In the genomic region with DNA sequence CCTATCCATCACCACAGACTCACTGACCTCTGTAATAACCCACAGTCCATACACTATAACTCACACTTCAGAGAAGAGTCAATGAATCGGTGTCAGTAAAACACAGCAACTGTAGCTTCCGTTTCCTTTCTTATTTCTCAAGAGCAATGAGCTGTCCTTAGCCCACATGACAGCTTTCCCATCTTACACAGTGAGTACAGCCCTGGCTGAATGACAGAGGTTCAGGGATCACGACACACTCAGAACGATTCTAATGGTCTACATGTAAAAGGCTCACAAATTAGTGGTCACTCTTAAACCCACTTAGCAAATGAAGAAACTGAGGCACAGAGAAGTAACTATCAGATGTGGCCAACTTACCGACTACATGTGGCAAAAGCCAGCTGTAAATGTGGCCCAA, we compare ENCODE assay signal across 22 mouse cellular contexts. TPM values are rescaled to one million over a fixed set of nuclear protein-coding genes. Genes with fewer than 3 reads are reported as not detected.
DNase-seq lines count a peak whose midpoint lies in the region; ATAC-seq and TF ChIP-seq lines count a peak whose summit lies in the region.
"Had no signal": no experiment of that assay in that cellular context is flagged by ENCODE, and none has a peak within 500 bp of the region (broad histone marks: within the 10 kb centered on the region; RNA-seq: fewer than 3 reads in every experiment).

No protein-coding gene starts in this region.

- no peak for TF ChIP-seq CTCF in lung, postnatal 0 days (IDR thresholded peaks at IDR 0.05)

- no peak overlapping the region for H3K4me3 ChIP-seq in forebrain, embryonic 13.5 days
- H3K4me3 ChIP-seq in forebrain, embryonic 16.5 days (replicated peaks; ENCODE audit: low read length): no peak overlapping the region
- H3K4me3 ChIP-seq in lung, postnatal 0 days (ENCODE audit: low read depth, low read length): no peak overlapping the region

- H3K4me2 ChIP-seq in forebrain, embryonic 13.5 days: no peak overlapping the region
- no peak overlapping the region for H3K4me2 ChIP-seq in forebrain, embryonic 16.5 days (ENCODE audit: low read length)
- no peak overlapping the region for H3K4me2 ChIP-seq in lung, postnatal 0 days (replicated peaks; ENCODE audit: low read depth, low read length)

- peaks cover 98% of the 10 kb centered on the region for H3K36me3 ChIP-seq in forebrain, embryonic 13.5 days (ENCODE audit: poor library complexity, severe bottlenecking)
- peaks cover 48% of the 10 kb centered on the region for H3K36me3 ChIP-seq in forebrain, embryonic 16.5 days (ENCODE audit: control insufficient read depth, insufficient read depth)
- H3K36me3 ChIP-seq in lung, postnatal 0 days (ENCODE audit: insufficient read depth, low read length): peaks cover 45% of the 10 kb centered on the region

- peak; percentile 28 for DNase-seq in lung, postnatal 0 days (ENCODE audit: low spot score)
- DNase-seq in lung, postnatal 36 days: no peak
- peak; percentile 18 for DNase-seq in 416B (ENCODE audit: low read depth)
- no peak for DNase-seq in left cerebral cortex, adult 18-20 months (ENCODE audit: low spot score in 2 of 2)
- DNase-seq: adrenal gland, adult 2 months; adrenal gland, adult 8-10 months; adrenal gland, postnatal 10 days; adrenal gland, postnatal 14 days; adrenal gland, postnatal 25 days; adrenal gland, postnatal 36 days; B cell, adult 2 months; cerebellum, adult 11 months; cerebellum, adult 11-12 months; cerebellum, adult 18-20 months; cerebellum, adult 2 months had no signal

- H3K9ac ChIP-seq in forebrain, embryonic 13.5 days: 0 out of 2 replicates have a peak overlapping the region, but pooled peaks have one; percentile 14
- no peak overlapping the region for H3K9ac ChIP-seq in forebrain, embryonic 16.5 days (replicated peaks; ENCODE audit: low read depth, low read length)
- no peak overlapping the region for H3K9ac ChIP-seq in lung, postnatal 0 days (replicated peaks; ENCODE audit: low read depth)

- no peaks in the 10 kb centered on the region for H3K27me3 ChIP-seq in forebrain, embryonic 13.5 days
- H3K27me3 ChIP-seq in forebrain, embryonic 16.5 days (replicated peaks; ENCODE audit: control insufficient read depth, insufficient read depth, low read length): no peaks in the 10 kb centered on the region
- no peaks in the 10 kb centered on the region for H3K27me3 ChIP-seq in lung, postnatal 0 days (replicated peaks; ENCODE audit: insufficient read depth, low read length)
- H3K27me3 ChIP-seq: CH12.LX, Patski had no signal

- H3K4me1 ChIP-seq in forebrain, embryonic 13.5 days: no peaks in the 10 kb centered on the region
- no peaks in the 10 kb centered on the region for H3K4me1 ChIP-seq in forebrain, embryonic 16.5 days (replicated peaks; ENCODE audit: control insufficient read depth, insufficient read depth, low read length)
- H3K4me1 ChIP-seq in lung, postnatal 0 days (ENCODE audit: insufficient read depth, low read depth, low read length): no peaks in the 10 kb centered on the region

- no peak overlapping the region for H3K27ac ChIP-seq in forebrain, embryonic 13.5 days
- no peak overlapping the region for H3K27ac ChIP-seq in forebrain, embryonic 16.5 days (ENCODE audit: low read length)
- H3K27ac ChIP-seq in lung, postnatal 0 days (ENCODE audit: low read length): no peak overlapping the region

- 96% methylated on average over 5 of the region's 5 CpGs for WGBS in forebrain, embryonic 13.5 days
- WGBS in forebrain, embryonic 16.5 days: 93% methylated on average over 5 of the region's 5 CpGs
- WGBS in lung, postnatal 0 days: 81% methylated on average over 5 of the region's 5 CpGs

- H3K9me3 ChIP-seq in forebrain, embryonic 13.5 days (replicated peaks): no peaks in the 10 kb centered on the region
- no peaks in the 10 kb centered on the region for H3K9me3 ChIP-seq in forebrain, embryonic 16.5 days (ENCODE audit: control insufficient read depth, low read length)
- H3K9me3 ChIP-seq in lung, postnatal 0 days (ENCODE audit: low read length): no peaks in the 10 kb centered on the region
- H3K9me3 ChIP-seq: G1E had no signal

- ATAC-seq in forebrain, embryonic 13.5 days: no peak
- no peak for ATAC-seq in forebrain, embryonic 16.5 days
- ATAC-seq in lung, postnatal 0 days: peak; percentile 52
- ATAC-seq: activated CD4-positive, CD25-positive, alpha-beta regulatory T cell, adult 4 months; CD4-positive, CD25-positive, alpha-beta regulatory T cell, adult 4 months; Patski had no signal

- no peak for TF ChIP-seq EP300 in lung, postnatal 0 days (IDR thresholded peaks at IDR 0.05)

RNA-seq across cellular contexts. Expression of a gene that starts 50.5 kb away (rescaled TPM):
- 136 TPM in 2 replicates for polyA plus RNA-seq in forebrain, embryonic 13.5 days (2015; fragmentation: Nextera tagmentation; extraction: Ambion mirVana)
- 125 and 131 TPM in 2 replicates for polyA plus RNA-seq in forebrain, embryonic 16.5 days (2015; fragmentation: Nextera tagmentation; extraction: Ambion mirVana)
- polyA plus RNA-seq in lung, postnatal 0 days (2015; fragmentation: Nextera tagmentation; extraction: Ambion mirVana): 35.6 and 36.7 TPM in 2 replicates
- total RNA-seq in left cerebral cortex, adult 18-20 months (2021): 100 to 1,000 TPM; 429 to 451 TPM

Comparison
In these comparisons a context has a peak if more than half of its experiments do, and no peak if none do; other contexts are left out.
1. DNase-seq: peak in lung, postnatal 0 days (single experiment) and 416B (single experiment); none in lung, postnatal 36 days (single experiment) and left cerebral cortex, adult 18-20 months (0 of 2).